Mouse (Mus musculus): ENCODE measurements around the gene 4933427D14Rik.

GRCm38 (mm10) chr11:72129032-72129894 lies 78.0 kb downstream of the 4933427D14Rik start:
- TF ChIP-seq POLR2A (IDR thresholded peaks at IDR 0.05; ENCODE audit: borderline replicate concordance, insufficient read depth, low read length), result no peak
- no peak for TF ChIP-seq CTCF (IDR thresholded peaks at IDR 0.05; ENCODE audit: borderline replicate concordance, insufficient read depth, low read depth, low read length)
